Comparison of ENCODE assay signal across 10 mouse cellular contexts in genomic region chr7:19302264-19303045, GRCm38 (mm10). TPM values are rescaled to one million over a fixed set of nuclear protein-coding genes. Genes with fewer than 3 reads are reported as not detected.
A peak's percentile ranks its signal among the peaks of the same experiment; 100 is the strongest.
DNase-seq lines count a peak whose midpoint lies in the region; ATAC-seq lines count a peak whose summit lies in the region.
"Had no signal": no experiment of that assay in that cellular context is flagged by ENCODE, and none has a peak within 500 bp of the region (broad histone marks: within the 10 kb centered on the region; RNA-seq: fewer than 3 reads in every experiment).

No protein-coding gene starts in this region.

- DNase-seq in CD4-positive, CD25-positive, alpha-beta regulatory T cell, adult 2 months (ENCODE audit: low read depth, low spot score) = peak; percentile 71
- no peak for DNase-seq in midbrain, embryonic 10.5 days (ENCODE audit: low spot score)
- no peak for DNase-seq in midbrain, embryonic 11.5 days (ENCODE audit: low spot score, missing footprints)
- DNase-seq in limb, embryonic 10.5 days (ENCODE audit: low spot score) = no peak
- no peak for DNase-seq in thymus, postnatal 0 days (ENCODE audit: low spot score)
- DNase-seq: gastrocnemius, adult 2 months; spleen, adult 18-20 months had no signal

- H3K27ac ChIP-seq in midbrain, embryonic 10.5 days (replicated peaks) = no peak overlapping the region
- H3K27ac ChIP-seq in midbrain, embryonic 11.5 days (ENCODE audit: low read depth, low read length) = no peak overlapping the region
- H3K27ac ChIP-seq in limb, embryonic 10.5 days = no peak overlapping the region

- no peak for ATAC-seq in CD4-positive, CD25-positive, alpha-beta regulatory T cell, adult 4 months
- no peak for ATAC-seq in midbrain, embryonic 11.5 days (ENCODE audit: low FRiP score)
- no peak for ATAC-seq in activated CD4-positive, CD25-positive, alpha-beta regulatory T cell, adult 4 months
- ATAC-seq in inflammation-experienced regulatory T-cells, adult 6 months = no peak

- no peaks in the 10 kb centered on the region for H3K9me3 ChIP-seq in midbrain, embryonic 10.5 days (replicated peaks)
- no peaks in the 10 kb centered on the region for H3K9me3 ChIP-seq in midbrain, embryonic 11.5 days (ENCODE audit: control insufficient read depth, low read length)
- no peaks in the 10 kb centered on the region for H3K9me3 ChIP-seq in limb, embryonic 10.5 days (replicated peaks)

- H3K36me3 ChIP-seq in midbrain, embryonic 10.5 days = no peaks in the 10 kb centered on the region
- H3K36me3 ChIP-seq in midbrain, embryonic 11.5 days (ENCODE audit: control insufficient read depth, insufficient read depth, low read length) = no peaks in the 10 kb centered on the region
- H3K36me3 ChIP-seq in limb, embryonic 10.5 days = no peaks in the 10 kb centered on the region

- H3K4me2 ChIP-seq in midbrain, embryonic 11.5 days = no peak overlapping the region

- 51% methylated on average over 13 of the region's 13 CpGs for WGBS in midbrain, embryonic 10.5 days
- 52% methylated on average over 13 of the region's 13 CpGs for WGBS in midbrain, embryonic 11.5 days
- WGBS in limb, embryonic 10.5 days = 53% methylated on average over 13 of the region's 13 CpGs

- H3K9ac ChIP-seq in midbrain, embryonic 11.5 days (ENCODE audit: low read length) = no peak overlapping the region

- peak overlapping the region; percentile 55 for H3K4me3 ChIP-seq in midbrain, embryonic 10.5 days
- H3K4me3 ChIP-seq in midbrain, embryonic 11.5 days (ENCODE audit: low read depth, low read length) = no peak overlapping the region; the same call in 1 of the 2 replicates
- H3K4me3 ChIP-seq in limb, embryonic 10.5 days = peak overlapping the region; percentile 51; the same call in 1 of the 2 replicates

- H3K27me3 ChIP-seq in midbrain, embryonic 10.5 days (ENCODE audit: low read depth, poor library complexity, severe bottlenecking) = peaks cover 62% of the 10 kb centered on the region
- peaks cover 56% of the 10 kb centered on the region for H3K27me3 ChIP-seq in midbrain, embryonic 11.5 days (ENCODE audit: control insufficient read depth, insufficient read depth, low read length)
- peaks cover 63% of the 10 kb centered on the region for H3K27me3 ChIP-seq in limb, embryonic 10.5 days (ENCODE audit: low read depth, poor library complexity, severe bottlenecking)

- peaks cover 39% of the 10 kb centered on the region for H3K4me1 ChIP-seq in midbrain, embryonic 10.5 days
- H3K4me1 ChIP-seq in midbrain, embryonic 11.5 days (ENCODE audit: control insufficient read depth, insufficient read depth, low read length) = peaks cover 12% of the 10 kb centered on the region
- H3K4me1 ChIP-seq in limb, embryonic 10.5 days = peaks cover 32% of the 10 kb centered on the region

RNA-seq across cellular contexts. Expression of gene Fosb, which starts 7.4 kb away (rescaled TPM):
- polyA plus RNA-seq in CD4-positive, CD25-positive, alpha-beta regulatory T cell, adult 4 months (2017; shearing (Covaris generic)) = 1 to 10 TPM in 1 of 2 experiments, under 1 TPM in 1; 0.35 to 2.7 TPM
- polyA plus RNA-seq in midbrain, embryonic 10.5 days (2016; fragmentation: Nextera tagmentation; extraction: Ambion mirVana) = 0.02 TPM in 1 of 2 replicates, not detected in the other
- polyA plus RNA-seq in midbrain, embryonic 11.5 days (2014; fragmentation: Nextera tagmentation; extraction: Ambion mirVana) = 0.04 TPM in 1 of 2 replicates, not detected in the other
- polyA plus RNA-seq in limb, embryonic 10.5 days (2016; fragmentation: Nextera tagmentation; extraction: Ambion mirVana) = 0.04 and 0.11 TPM in 2 replicates
- polyA plus RNA-seq in thymus, postnatal 0 days (2015; fragmentation: Nextera tagmentation; extraction: Ambion mirVana) = 0.19 and 0.21 TPM in 2 replicates
- polyA plus RNA-seq in activated CD4-positive, CD25-positive, alpha-beta regulatory T cell, adult 4 months (2017; shearing (Covaris generic)) = 1 to 10 TPM in 1 of 2 experiments, under 1 TPM in 1; 0.79 to 1.1 TPM
- polyA plus RNA-seq in inflammation-experienced regulatory T-cells, adult 6 months (2017; shearing (Covaris generic)) = 1 to 10 TPM in 2 of 3 experiments, under 1 TPM in 1; 0.98 to 8.0 (median 2.0) TPM

RNA-seq across cellular contexts. Expression of gene Rtn2, which starts 20.0 kb away (rescaled TPM):
- not detected for polyA plus RNA-seq in CD4-positive, CD25-positive, alpha-beta regulatory T cell, adult 4 months (2017; shearing (Covaris generic))
- 41.9 and 48.6 TPM in 2 replicates for polyA plus RNA-seq in midbrain, embryonic 10.5 days (2016; fragmentation: Nextera tagmentation; extraction: Ambion mirVana)
- 48.5 and 53.2 TPM in 2 replicates for polyA plus RNA-seq in midbrain, embryonic 11.5 days (2014; fragmentation: Nextera tagmentation; extraction: Ambion mirVana)
- 5.5 and 5.6 TPM in 2 replicates for polyA plus RNA-seq in limb, embryonic 10.5 days (2016; fragmentation: Nextera tagmentation; extraction: Ambion mirVana)
- polyA plus RNA-seq in thymus, postnatal 0 days (2015; fragmentation: Nextera tagmentation; extraction: Ambion mirVana) = 1.6 and 2.2 TPM in 2 replicates
- not detected for polyA plus RNA-seq in activated CD4-positive, CD25-positive, alpha-beta regulatory T cell, adult 4 months (2017; shearing (Covaris generic))
- polyA plus RNA-seq in inflammation-experienced regulatory T-cells, adult 6 months (2017; shearing (Covaris generic)) = not detected

RNA-seq across cellular contexts. Expression of gene Ppm1n, which starts 22.6 kb away (rescaled TPM):
- polyA plus RNA-seq in CD4-positive, CD25-positive, alpha-beta regulatory T cell, adult 4 months (2017; shearing (Covaris generic)) = 1 to 10 TPM; 1.7 to 2.1 TPM
- 0.36 and 0.39 TPM in 2 replicates for polyA plus RNA-seq in midbrain, embryonic 10.5 days (2016; fragmentation: Nextera tagmentation; extraction: Ambion mirVana)
- polyA plus RNA-seq in midbrain, embryonic 11.5 days (2014; fragmentation: Nextera tagmentation; extraction: Ambion mirVana) = 0.18 and 0.50 TPM in 2 replicates
- polyA plus RNA-seq in limb, embryonic 10.5 days (2016; fragmentation: Nextera tagmentation; extraction: Ambion mirVana) = 0.16 and 0.39 TPM in 2 replicates
- polyA plus RNA-seq in thymus, postnatal 0 days (2015; fragmentation: Nextera tagmentation; extraction: Ambion mirVana) = 0.27 and 0.30 TPM in 2 replicates
- polyA plus RNA-seq in activated CD4-positive, CD25-positive, alpha-beta regulatory T cell, adult 4 months (2017; shearing (Covaris generic)) = 1 to 10 TPM; 1.1 to 1.2 TPM
- 1 to 10 TPM in 2 of 3 experiments, under 1 TPM in 1; 0.74 to 3.1 (median 2.1) TPM for polyA plus RNA-seq in inflammation-experienced regulatory T-cells, adult 6 months (2017; shearing (Covaris generic))

RNA-seq across cellular contexts. Expression of gene Vasp, which starts 30.8 kb away (rescaled TPM):
- 100 to 1,000 TPM in 1 of 2 experiments, 10 to 100 TPM in 1; 52.3 to 109 TPM for polyA plus RNA-seq in CD4-positive, CD25-positive, alpha-beta regulatory T cell, adult 4 months (2017; shearing (Covaris generic))
- 49.3 and 52.7 TPM in 2 replicates for polyA plus RNA-seq in midbrain, embryonic 10.5 days (2016; fragmentation: Nextera tagmentation; extraction: Ambion mirVana)
- 46.0 and 46.9 TPM in 2 replicates for polyA plus RNA-seq in midbrain, embryonic 11.5 days (2014; fragmentation: Nextera tagmentation; extraction: Ambion mirVana)
- polyA plus RNA-seq in limb, embryonic 10.5 days (2016; fragmentation: Nextera tagmentation; extraction: Ambion mirVana) = 68.1 and 75.7 TPM in 2 replicates
- polyA plus RNA-seq in thymus, postnatal 0 days (2015; fragmentation: Nextera tagmentation; extraction: Ambion mirVana) = 74.3 and 75.3 TPM in 2 replicates
- 100 to 1,000 TPM in 1 of 2 experiments, 10 to 100 TPM in 1; 96.0 to 113 TPM for polyA plus RNA-seq in activated CD4-positive, CD25-positive, alpha-beta regulatory T cell, adult 4 months (2017; shearing (Covaris generic))
- polyA plus RNA-seq in inflammation-experienced regulatory T-cells, adult 6 months (2017; shearing (Covaris generic)) = 100 to 1,000 TPM in 1 of 3 experiments, 10 to 100 TPM in 2; 74.0 to 103 (median 94.6) TPM

RNA-seq across cellular contexts. Expression of gene Ercc1, which starts 42.1 kb away (rescaled TPM):
- 10 to 100 TPM; 71.2 to 78.1 TPM for polyA plus RNA-seq in CD4-positive, CD25-positive, alpha-beta regulatory T cell, adult 4 months (2017; shearing (Covaris generic))
- polyA plus RNA-seq in midbrain, embryonic 10.5 days (2016; fragmentation: Nextera tagmentation; extraction: Ambion mirVana) = 117 and 118 TPM in 2 replicates
- 111 and 118 TPM in 2 replicates for polyA plus RNA-seq in midbrain, embryonic 11.5 days (2014; fragmentation: Nextera tagmentation; extraction: Ambion mirVana)
- 97.8 and 101 TPM in 2 replicates for polyA plus RNA-seq in limb, embryonic 10.5 days (2016; fragmentation: Nextera tagmentation; extraction: Ambion mirVana)
- polyA plus RNA-seq in thymus, postnatal 0 days (2015; fragmentation: Nextera tagmentation; extraction: Ambion mirVana) = 59.6 and 67.1 TPM in 2 replicates
- 10 to 100 TPM; 61.1 to 72.3 TPM for polyA plus RNA-seq in activated CD4-positive, CD25-positive, alpha-beta regulatory T cell, adult 4 months (2017; shearing (Covaris generic))
- 10 to 100 TPM; 51.1 to 68.7 (median 55.2) TPM for polyA plus RNA-seq in inflammation-experienced regulatory T-cells, adult 6 months (2017; shearing (Covaris generic))
